Mouse (Mus musculus) lung, postnatal 36 days (tissue): Measurements from ENCODE around the gene Gpr27.

Experiments used
- DNase-seq: peaks from one replicate; pipeline ENCODE4 v3.0.0; 2022; ENCODE audit warnings: mixed read lengths

Gene Gpr27

DNA sequence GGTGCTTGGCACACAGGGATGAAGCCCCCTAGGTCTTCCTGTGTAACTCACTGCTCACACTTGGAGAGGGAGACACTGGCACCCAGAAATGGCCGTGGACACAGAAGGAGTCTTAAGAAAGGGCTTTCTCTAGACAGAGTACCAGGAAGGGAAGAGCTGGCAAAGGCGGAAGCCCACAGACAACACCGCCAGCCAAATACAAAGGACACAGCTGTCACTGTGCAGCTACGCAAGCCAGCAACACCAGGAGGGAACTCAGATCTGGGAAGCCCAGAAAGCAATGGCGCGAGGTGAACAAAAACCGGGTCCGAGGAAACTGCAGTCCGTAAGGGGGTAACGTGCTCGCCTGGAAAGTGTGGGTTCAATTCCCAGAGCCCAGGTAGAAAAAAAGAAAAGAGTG lies 14.4 kb upstream of the Gpr27 start:
- DNase-seq: no peak

DNA sequence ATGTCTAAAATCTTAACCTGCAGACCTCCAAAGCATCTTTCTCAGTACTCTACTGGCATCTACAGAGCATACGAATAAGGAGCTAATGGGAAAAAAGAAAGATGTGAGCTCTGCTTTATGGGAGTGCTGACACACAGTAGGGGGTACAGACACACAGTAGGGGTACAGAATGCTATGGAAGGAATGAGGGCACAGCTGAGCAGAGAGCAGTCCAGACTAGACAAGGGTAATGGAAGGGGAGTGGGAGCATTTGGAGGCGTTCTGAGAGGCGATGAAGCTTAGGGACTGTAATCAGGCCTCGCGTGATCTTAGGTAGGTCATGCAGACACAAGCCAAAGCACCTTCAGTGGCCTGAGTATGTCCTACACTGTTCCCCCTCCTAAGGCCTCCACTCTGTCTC lies 8.5 kb upstream of the Gpr27 start:
- no peak for DNase-seq

DNA sequence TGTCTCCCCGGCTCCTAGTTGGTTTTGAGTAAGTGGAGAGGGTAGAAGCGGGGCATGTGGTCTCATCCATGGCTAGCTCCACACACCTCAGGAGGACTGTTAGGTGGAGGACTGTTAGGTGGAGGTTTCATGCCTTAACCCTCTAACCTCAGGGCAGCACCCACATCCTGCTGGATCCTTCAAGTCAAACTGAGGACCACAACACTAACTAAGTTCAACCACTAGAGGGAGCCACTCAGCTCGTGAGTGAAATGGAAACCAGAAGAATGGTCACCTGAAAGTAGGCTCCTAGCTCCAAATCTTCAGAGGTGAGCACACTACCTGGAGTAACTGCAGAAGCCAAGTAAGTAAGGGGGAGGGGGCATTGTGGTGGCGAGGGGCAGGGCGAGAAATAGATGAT lies 7.6 kb upstream of the Gpr27 start:
- peak; percentile 20 for DNase-seq

DNA sequence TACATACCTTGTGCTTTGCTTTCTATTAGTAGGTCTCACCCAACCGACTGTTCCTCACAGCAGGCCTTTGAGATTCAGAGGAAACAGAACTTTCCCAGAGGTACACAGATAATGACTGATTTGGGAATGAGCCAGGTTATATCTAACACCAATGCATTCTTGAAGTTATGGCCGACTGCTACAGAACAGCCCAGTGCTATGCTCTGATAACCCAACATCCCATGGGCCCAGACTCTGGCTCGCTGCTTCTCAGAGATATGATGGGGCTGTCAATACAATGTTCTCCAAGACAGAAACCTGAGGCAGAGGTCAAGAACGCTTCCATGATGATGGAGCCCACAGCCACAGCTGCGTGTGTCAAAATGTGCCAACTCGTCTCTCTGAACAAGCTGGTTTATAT lies 4.0 kb upstream of the Gpr27 start:
- DNase-seq: no peak

DNA sequence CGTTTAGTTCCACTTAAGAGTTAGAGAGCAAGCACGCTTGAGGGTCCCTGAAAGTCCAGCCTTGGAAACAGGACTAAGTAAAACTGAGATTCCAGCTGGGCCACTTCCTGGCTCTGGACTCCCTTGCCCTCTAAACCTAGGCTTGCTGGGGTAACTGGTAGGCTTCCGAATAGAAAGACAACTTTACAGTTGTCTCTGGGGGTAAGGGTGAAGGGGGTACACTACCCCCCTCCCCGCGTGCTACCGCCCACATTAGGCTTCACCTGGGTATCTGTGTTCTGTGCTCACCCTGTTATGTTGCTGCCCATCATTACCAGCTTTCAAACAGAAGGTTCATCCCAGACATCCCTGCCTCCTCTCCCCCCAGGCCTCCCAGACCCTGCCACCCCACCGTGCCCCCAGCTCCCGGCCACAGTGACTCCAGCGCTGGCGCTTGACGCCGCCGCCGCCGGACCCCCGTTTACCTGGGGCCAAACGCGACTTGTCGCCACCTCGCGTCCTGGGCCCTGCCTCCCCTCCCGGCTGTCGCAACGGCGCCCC lies 743 bp upstream of the Gpr27 start:
- DNase-seq: no peak

DNA sequence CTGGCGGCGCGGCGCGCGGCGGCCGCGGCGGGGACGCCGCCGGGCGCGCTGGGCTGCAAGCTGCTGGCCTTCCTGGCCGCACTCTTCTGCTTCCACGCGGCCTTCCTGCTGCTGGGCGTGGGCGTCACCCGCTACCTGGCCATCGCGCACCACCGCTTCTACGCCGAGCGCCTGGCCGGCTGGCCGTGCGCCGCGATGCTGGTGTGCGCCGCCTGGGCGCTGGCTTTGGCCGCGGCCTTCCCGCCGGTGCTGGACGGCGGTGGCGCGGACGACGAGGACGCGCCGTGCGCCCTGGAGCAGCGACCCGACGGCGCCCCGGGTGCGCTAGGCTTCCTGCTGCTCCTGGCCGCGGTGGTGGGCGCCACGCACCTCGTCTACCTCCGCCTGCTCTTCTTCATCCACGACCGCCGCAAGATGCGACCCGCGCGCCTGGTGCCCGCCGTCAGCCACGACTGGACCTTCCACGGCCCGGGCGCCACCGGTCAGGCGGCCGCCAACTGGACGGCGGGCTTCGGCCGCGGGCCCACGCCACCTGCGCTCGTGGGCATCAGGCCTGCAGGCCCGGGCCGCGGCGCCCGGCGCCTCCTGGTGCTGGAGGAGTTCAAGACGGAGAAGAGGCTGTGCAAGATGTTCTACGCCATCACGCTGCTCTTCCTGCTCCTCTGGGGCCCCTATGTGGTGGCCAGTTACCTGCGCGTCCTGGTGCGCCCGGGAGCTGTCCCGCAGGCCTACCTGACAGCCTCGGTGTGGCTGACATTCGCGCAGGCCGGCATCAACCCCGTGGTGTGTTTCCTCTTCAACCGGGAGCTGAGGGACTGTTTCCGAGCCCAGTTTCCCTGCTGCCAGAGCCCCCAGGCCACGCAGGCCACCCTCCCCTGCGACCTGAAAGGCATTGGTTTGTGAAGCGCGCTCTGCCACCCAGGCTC lies 700 bp downstream of the Gpr27 start:
- DNase-seq: no peak

DNA sequence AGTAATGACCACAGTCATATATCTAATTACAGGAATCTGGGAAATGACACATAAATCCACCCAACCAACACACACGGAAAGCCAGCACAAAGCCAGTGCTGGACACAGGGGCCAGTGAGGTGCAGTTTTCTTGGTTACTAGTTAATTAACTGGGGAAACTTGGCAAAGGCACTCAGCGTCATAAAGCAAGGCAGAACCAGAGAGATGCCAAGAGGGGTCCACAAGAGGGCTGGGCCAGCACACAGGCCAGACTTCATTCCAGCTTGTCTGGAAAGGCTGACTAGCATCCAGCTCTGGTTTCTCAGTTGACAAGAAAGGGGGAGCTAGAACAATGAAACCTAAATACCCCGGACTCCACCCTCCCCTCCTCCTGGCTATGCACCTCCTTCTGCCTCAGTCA lies 8.0 kb downstream of the Gpr27 start:
- no peak for DNase-seq

DNA sequence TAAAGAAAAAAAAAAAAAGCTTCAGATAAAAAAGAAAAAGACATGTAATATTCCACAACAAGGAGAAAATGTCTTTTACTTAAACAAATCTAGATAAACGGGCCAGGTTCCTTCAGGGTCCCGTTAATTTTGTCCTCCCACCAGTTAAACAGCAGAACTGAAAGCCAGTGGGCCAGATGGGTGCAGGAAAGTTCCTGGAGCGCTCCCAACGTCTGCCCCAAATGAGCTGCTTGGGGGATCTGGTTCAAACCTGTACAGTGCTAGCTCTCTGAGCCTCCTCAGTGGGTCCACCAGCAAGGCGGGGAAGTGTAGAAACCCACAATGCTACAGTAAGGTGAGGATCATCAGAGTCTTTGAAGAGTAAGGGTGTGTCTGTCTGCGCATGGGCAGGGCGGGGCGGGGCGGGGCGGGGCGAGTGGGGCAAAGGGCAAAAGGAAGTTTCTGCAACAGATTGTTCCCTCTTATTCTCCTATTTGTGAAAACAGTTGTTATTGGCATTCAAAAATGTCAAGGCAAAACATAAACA lies 19.2 kb downstream of the Gpr27 start:
- no peak for DNase-seq

DNA sequence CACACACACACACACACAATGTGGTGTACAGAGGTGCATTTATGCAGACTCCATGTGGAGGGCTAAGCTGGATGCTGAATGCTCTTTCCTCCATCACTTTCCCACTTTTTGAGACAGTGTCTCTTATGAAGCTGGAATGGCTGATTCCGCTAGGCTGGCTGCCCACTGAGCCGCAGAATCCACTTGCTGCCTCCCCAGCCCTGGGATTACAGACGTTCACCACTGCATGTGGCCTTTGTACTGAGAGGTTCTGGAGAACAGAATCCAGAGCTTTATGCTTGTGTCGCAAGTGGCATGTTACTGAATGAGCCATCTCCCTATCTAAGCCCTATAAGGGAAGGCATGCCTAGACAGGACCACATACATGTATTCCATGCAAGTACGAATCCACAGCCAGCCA lies 20.8 kb downstream of the Gpr27 start:
- no peak for DNase-seq

DNA sequence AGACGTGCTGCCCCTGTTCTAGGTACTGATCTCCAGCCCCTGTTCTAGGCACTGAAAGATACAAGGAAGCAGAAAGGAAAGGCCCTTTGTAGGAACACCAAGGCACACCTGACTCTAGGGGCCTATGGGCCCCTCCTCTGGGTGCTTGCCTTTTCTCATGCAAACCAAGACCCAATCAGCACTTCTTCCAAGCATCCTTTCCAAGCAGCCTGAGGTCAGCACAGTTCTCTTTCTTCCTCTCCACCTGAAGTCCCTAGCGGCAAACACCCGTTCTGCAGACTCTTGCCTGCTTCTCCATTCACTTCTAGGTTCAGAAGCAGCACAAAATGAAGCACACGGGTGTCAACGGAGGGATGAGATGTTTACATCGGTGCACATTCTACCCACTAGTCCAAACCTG lies 22.7 kb downstream of the Gpr27 start:
- DNase-seq: no peak

DNA sequence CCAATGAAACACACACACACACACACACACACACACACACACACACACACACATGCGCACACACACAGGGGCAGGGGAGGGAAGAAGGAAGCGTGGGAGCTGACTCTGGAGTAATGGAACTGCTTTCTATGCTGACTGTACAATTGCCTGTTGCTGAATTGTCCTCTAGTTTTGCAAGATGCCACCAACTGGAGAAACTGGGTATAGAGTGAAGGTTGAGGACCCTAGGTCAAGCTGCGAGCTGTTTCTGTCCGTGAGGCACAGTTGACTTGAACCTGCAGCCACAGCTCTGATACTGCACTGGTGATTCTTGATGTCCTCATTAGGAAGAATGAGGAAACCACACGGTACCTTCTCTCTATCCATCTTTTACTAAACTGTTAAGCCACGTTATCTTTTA lies 23.4 kb downstream of the Gpr27 start:
- DNase-seq: no peak

DNA sequence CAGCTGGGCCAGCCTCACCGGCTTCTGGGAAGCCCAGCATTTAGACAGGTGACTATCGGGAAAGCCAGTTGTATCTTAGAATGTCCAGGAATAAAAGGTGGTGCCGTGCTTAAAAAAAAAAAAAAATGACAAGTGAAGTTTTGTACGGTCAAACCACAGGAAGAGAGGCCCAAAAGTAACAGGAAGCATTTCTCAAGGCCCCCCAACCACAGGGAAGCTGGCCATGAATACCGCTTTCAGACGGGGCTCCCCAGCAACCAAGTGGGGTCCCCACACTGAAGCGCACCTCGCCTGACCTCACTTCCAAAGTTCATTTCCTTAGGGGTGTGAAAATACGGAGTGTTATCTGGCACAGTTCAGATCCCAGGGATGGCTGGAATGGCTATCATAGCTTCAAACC lies 28.6 kb downstream of the Gpr27 start:
- DNase-seq: no peak

DNA sequence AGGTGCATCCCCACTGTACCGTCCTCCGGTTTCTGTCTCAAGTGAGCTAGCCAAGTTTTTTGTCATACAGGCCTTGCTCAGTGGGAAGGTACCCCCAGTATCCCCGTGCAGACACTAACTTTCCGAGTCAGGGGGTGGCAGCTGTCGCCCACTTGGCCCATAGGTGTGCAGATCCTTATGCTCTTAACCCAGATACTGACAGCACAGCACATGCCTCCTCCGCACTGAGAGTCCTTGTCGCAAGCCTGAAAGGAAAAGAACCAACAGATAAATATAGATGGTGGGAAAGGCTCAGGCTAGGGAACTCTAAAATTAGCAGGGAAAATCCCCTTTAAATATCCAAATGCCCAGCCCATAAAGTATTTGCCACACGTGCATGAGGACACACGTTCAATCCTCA lies 29.9 kb downstream of the Gpr27 start:
- DNase-seq: no peak

DNA sequence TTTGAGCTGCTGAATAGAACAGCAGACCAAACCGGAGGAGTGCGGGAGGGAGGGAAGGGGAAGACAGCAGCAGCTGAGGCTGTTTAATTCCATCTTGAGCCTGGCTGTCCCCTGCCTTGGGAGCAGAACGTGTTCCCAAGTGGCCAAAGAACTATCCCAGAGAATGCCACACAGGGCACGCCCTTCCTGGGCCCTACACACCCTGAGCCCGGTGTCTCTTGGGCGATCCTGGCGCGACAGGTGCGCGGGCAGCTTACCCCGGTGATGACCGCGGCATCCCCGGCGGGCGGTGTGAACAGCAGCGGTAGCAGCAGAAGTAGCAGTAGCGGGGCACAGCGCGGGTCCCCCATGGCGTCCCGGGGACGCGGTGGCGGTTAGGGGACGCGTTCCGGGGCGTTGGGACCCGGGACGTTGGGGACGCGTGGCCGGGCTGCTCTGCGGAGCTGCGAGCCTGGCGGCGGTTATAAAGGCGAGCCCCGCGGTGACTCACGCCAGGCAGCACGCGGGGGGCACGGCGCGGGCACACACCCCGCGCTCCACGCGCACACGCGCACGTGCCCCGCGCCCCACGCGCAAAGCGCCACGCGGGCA lies 33.6 kb downstream of the Gpr27 start, which contains the start of gene Prok2:
Prok2 (minus strand) TSS at position 422 of the 591 bp plus-strand sequence.
- no peak for DNase-seq

DNA sequence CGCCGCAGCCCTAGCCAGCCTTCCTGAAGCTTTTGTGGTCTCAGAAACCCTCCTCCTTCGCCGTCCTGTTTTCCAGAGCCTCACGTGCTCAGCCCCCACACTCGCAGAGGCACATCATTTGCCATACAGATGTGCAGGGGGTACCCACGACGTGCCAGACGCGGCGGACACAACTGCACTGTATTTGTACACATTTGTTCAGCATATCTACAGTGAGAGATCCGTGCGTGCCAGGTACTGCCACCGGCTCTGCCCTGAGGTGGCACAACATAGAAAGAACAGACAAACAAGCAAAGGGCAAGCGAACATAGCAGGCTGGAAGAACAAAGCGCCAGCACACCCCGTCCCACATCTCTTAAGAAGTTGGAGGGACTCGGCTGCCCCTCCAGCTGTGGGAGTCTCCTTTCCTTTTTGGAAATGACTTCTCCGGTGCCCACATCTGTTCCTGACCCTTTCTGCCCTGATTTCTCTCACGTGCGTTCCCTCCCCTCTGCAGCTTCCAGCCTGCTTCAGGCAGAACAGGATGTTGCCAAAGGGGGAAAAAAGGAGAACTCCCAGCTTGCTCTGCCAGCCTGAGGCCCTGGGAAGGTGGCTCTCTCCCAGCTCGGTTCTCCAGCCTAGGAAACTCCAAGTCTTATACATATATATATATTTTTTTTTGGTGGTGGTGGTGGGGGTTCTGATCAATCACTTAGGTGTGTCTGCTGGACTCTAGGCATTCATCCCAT lies 34.3 kb downstream of the Gpr27 start:
- no peak for DNase-seq

DNA sequence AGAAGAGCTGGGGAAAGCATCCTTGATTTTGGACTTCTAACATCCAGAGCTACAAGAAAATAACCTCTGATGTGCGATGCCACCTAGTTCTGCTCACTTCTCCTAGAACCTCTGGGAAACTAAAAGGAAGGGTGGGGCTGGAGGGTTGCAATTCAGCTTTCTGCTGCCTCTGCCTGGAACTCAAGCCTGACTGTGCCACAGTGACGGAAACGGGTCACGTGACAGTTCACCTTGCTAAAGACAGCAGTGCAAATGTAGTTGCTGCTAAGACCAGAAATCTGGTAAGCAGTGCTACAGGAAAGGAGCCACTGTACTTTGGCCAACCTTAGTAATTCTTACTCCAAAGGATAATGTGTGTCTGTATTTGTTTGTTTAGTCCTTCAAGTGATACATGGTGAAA lies 37.4 kb downstream of the Gpr27 start:
- DNase-seq: no peak

DNA sequence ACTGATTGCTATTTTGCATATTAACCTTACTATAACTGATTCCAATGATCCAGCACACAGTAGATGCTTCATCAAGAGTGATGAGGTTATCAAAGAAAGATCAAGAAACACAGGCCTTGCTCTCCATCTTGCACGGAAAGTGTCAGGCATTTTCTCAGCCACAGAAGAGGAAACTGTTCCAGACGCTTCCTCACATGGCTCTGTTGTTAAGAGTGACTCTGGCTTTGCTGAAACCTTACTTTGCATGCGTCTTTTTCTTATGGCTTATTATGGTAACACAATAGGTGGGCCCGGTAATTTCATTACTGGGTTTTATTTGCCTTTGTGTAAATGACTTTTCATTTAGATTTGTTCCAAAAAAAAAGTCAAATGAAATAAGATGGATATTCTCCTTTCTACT lies 39.4 kb downstream of the Gpr27 start:
- no peak for DNase-seq

DNA sequence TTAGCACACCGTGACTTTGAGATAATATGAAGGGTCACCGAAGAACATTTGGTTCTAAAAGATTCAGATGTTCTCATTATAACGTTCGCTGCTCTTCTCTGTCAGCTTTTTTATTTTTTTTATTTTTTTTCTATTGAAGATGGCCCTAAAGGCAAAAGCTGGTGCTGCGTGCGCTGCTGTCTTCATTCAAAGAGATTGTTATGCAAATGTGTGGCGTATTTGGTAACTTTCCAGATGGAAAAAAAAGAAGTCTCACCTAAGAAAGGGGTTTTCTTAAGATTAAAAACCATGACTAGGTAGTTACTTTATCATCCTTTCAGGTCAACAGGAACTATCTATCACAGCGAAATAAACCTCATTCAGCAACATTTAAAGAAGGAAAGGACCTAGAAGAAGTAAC lies 40.2 kb downstream of the Gpr27 start:
- DNase-seq: no peak

DNA sequence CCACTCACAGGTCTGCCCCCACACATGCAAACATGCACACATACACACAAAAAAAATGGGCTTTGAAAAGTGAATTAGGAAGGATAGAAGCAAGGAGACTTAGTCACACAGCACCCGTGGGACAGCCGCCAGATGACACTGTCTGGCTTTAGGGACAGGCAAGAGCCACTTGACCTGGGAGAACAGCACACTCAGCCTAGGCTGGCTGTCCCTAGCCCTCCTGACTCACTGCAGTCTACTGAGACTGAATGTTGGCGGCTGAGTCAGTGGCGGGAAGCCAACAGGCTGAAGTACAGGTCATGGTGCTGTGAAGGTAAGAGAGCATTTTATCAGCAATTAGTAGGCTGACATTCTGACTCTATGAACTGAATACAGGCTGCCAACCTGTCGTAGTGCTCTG lies 42.2 kb downstream of the Gpr27 start:
- DNase-seq: no peak

DNA sequence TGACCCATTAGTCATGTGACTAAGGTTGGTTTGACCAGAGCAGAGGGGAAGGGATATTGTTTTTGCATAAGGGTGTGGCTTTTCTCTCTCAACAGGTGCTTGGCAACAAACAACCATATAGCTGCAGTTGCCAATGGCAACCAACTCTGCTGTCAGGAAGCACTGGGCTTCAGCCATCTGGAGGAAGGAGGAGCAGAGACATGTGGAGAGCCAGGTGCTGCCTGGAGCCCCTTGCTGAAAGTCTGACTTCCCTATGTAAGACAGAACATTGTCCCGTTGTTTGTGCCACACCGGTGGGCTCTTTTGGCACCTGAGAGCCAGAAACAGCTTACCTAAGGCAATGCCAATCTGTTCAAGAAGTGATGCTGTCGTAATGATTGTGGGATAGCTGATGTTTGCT lies 50.4 kb downstream of the Gpr27 start:
- no peak for DNase-seq
